Mouse (Mus musculus): ENCODE measurements around the gene Snta1. TPM values are rescaled to one million over a fixed set of nuclear protein-coding genes. Genes with fewer than 3 reads are reported as not detected.

The Snta1 gene
- 33.7 and 35.7 TPM in 2 replicates for polyA plus RNA-seq (2012; rRNA removed)

GRCm38 (mm10) chr2:154407643-154408445, at the start of gene Snta1:
Gene Snta1, minus strand, starts transcription at chr2:154408099.
- H3K4me1 ChIP-seq (ENCODE audit: control insufficient read depth, insufficient read depth, low read length): no peaks in the 10 kb centered on the region
- peak within 1 kb of the TSS; percentile 6 for H3K27ac ChIP-seq (ENCODE audit: insufficient read depth, low read length)
- no peaks in the 10 kb centered on the region for H3K27me3 ChIP-seq (ENCODE audit: control insufficient read depth, insufficient read depth, low read length)
- WGBS: 2% methylated on average over 81 of the region's 84 CpGs
- TF ChIP-seq POLR2A (IDR thresholded peaks at IDR 0.05; ENCODE audit: borderline replicate concordance, insufficient read depth, low read length) (peak; percentile 58), CTCF (IDR thresholded peaks at IDR 0.05; ENCODE audit: borderline replicate concordance, insufficient read depth, low read depth, low read length) (no peak)
- peak within 1 kb of the TSS; percentile 79 for H3K4me3 ChIP-seq (replicated peaks; ENCODE audit: insufficient read depth, low read depth, low read length)
- DNase-seq: peak; percentile 80 to 83

DNA sequence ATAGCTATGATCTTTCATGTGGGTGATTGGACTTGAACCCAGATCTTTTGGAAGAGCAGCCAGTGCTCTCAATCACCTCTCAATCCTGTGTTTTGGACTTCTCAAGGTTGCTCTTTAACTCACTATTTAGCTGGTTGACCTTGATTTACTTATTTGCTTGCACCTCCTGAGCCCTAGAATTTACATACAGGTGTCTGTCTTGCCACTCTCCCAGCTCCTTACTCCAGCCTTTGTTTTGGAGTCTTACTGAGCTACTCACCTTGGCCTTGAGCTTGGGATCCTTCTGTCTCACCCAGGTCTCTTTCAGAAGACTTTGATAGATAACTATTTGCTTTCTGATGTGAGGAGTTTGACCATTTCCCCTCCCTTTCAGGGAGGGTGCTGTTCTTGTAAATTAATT, 48.7 kb upstream of the Snta1 start:
- no peak overlapping the region for H3K4me3 ChIP-seq (replicated peaks; ENCODE audit: insufficient read depth, low read depth, low read length)
- no peak for TF ChIP-seq POLR2A (IDR thresholded peaks at IDR 0.05; ENCODE audit: borderline replicate concordance, insufficient read depth, low read length)
- no peak for TF ChIP-seq CTCF (IDR thresholded peaks at IDR 0.05; ENCODE audit: borderline replicate concordance, insufficient read depth, low read depth, low read length)

DNA sequence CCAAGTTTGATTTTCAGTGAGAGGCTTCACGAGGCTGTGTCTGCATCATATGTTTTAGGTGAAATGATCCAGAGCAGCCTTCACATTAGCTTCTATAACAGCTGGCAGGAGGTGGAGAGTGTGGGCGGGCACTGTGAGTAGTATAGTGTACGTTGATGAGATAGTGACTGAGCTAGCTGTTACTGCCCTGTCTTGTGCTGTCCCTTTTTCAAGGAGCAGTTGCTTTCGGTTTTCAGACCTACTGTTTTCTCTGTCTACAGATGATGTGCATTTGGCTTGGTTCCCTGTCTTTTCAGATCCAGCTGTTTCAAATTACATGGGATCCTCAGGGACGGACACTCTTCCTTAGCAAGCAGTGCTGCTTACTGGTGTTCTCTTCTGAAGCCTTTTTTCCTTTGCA, 47.9 kb upstream of the Snta1 start:
- 48% methylated on average over 5 of the region's 5 CpGs for WGBS
- Histone ChIP-seq H3K4me3 (replicated peaks; ENCODE audit: insufficient read depth, low read depth, low read length) (no peak overlapping the region), H3K4me1 (ENCODE audit: control insufficient read depth, insufficient read depth, low read length) (no peaks in the 10 kb centered on the region; the same call in 1 of the 2 replicates), H3K27me3 (ENCODE audit: control insufficient read depth, insufficient read depth, low read length) (no peaks in the 10 kb centered on the region), H3K27ac (ENCODE audit: insufficient read depth, low read length) (no peak overlapping the region; the same call in 1 of the 2 replicates)
- no peak for DNase-seq
- TF ChIP-seq POLR2A (IDR thresholded peaks at IDR 0.05; ENCODE audit: borderline replicate concordance, insufficient read depth, low read length): no peak
- no peak for TF ChIP-seq CTCF (IDR thresholded peaks at IDR 0.05; ENCODE audit: borderline replicate concordance, insufficient read depth, low read depth, low read length)

More for the DNA sequence above, 48.7 kb upstream of the Snta1 start:
- DNase-seq: no peak
- Histone ChIP-seq H3K27me3 (ENCODE audit: control insufficient read depth, insufficient read depth, low read length) (no peaks in the 10 kb centered on the region), H3K4me1 (ENCODE audit: control insufficient read depth, insufficient read depth, low read length) (no peaks in the 10 kb centered on the region; the same call in 1 of the 2 replicates), H3K27ac (ENCODE audit: insufficient read depth, low read length) (no peak overlapping the region)

- WGBS: 80% methylated on average over 3 of the region's 3 CpGs
- Histone ChIP-seq H3K27ac (ENCODE audit: insufficient read depth, low read length) (no peak overlapping the region), H3K27me3 (ENCODE audit: control insufficient read depth, insufficient read depth, low read length) (no peaks in the 10 kb centered on the region), H3K4me1 (ENCODE audit: control insufficient read depth, insufficient read depth, low read length) (no peaks in the 10 kb centered on the region), H3K4me3 (replicated peaks; ENCODE audit: insufficient read depth, low read depth, low read length) (no peak overlapping the region)
- DNase-seq: no peak
- no peak for TF ChIP-seq CTCF (IDR thresholded peaks at IDR 0.05; ENCODE audit: borderline replicate concordance, insufficient read depth, low read depth, low read length)
Measured at GRCm38 (mm10) chr2:154454605-154455004, 46.7 kb upstream of the Snta1 start.

DNA sequence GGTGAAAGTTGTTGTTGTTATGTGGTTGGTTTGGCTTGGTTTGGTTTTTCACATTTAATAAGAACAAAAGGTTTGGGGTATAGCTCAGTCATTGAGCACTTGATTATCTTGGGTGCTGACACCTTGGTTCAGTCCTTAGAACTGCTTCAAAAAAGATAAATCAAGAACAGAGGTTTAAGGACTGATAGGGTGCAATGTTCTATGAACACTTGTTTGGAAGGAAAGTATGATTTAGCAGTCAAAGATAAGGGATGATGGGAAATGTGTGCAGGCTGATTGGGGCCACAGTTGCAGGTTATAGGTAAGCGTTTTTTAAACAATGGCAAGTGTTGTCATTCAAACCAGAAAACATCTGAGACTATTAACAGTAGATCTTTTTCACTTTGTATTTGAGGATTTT, 46.2 kb upstream of the Snta1 start:
- Histone ChIP-seq H3K4me3 (replicated peaks; ENCODE audit: insufficient read depth, low read depth, low read length) (no peak overlapping the region), H3K4me1 (ENCODE audit: control insufficient read depth, insufficient read depth, low read length) (no peaks in the 10 kb centered on the region), H3K27ac (ENCODE audit: insufficient read depth, low read length) (no peak overlapping the region), H3K27me3 (ENCODE audit: control insufficient read depth, insufficient read depth, low read length) (no peaks in the 10 kb centered on the region)
- TF ChIP-seq CTCF (IDR thresholded peaks at IDR 0.05; ENCODE audit: borderline replicate concordance, insufficient read depth, low read depth, low read length) (no peak), POLR2A (IDR thresholded peaks at IDR 0.05; ENCODE audit: borderline replicate concordance, insufficient read depth, low read length) (no peak)
- DNase-seq: no peak
- WGBS: 64% methylated on average over 1 of the region's 1 CpGs

DNA sequence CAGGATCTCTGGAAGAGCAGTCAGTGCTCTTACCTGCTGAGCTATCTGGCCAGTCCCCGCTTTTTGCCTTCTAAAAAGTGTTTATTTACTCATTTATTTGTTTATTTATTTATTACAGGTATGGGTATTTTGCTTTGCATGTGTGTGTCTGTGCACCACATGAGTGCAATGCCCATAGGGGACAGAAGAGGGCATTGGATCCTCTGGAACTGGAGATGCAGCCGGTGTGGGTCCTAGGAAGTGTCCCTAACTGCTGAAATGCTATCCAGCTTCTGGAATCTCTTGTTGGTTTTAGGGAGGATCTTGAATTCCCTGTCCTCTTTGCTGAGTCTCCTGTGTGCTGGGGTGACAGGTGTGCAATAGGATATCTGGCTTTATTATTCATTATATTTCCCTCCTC, 45.1 kb upstream of the Snta1 start:
- Histone ChIP-seq H3K4me3 (replicated peaks; ENCODE audit: insufficient read depth, low read depth, low read length) (no peak overlapping the region), H3K4me1 (ENCODE audit: control insufficient read depth, insufficient read depth, low read length) (no peaks in the 10 kb centered on the region), H3K27ac (ENCODE audit: insufficient read depth, low read length) (no peak overlapping the region), H3K27me3 (ENCODE audit: control insufficient read depth, insufficient read depth, low read length) (no peaks in the 10 kb centered on the region)
- no peak for TF ChIP-seq CTCF (IDR thresholded peaks at IDR 0.05; ENCODE audit: borderline replicate concordance, insufficient read depth, low read depth, low read length)
- no peak for TF ChIP-seq POLR2A (IDR thresholded peaks at IDR 0.05; ENCODE audit: borderline replicate concordance, insufficient read depth, low read length)
- WGBS: 89% methylated on average over 2 of the region's 2 CpGs
- DNase-seq: no peak

- Histone ChIP-seq H3K4me3 (replicated peaks; ENCODE audit: insufficient read depth, low read depth, low read length) (no peak overlapping the region), H3K4me1 (ENCODE audit: control insufficient read depth, insufficient read depth, low read length) (no peaks in the 10 kb centered on the region), H3K27me3 (ENCODE audit: control insufficient read depth, insufficient read depth, low read length) (no peaks in the 10 kb centered on the region), H3K27ac (ENCODE audit: insufficient read depth, low read length) (no peak overlapping the region)
- no peak for DNase-seq
- TF ChIP-seq CTCF (IDR thresholded peaks at IDR 0.05; ENCODE audit: borderline replicate concordance, insufficient read depth, low read depth, low read length) (no peak), POLR2A (IDR thresholded peaks at IDR 0.05; ENCODE audit: borderline replicate concordance, insufficient read depth, low read length) (no peak)
Measured at GRCm38 (mm10) chr2:154448633-154449032, 40.7 kb upstream of the Snta1 start.

DNA sequence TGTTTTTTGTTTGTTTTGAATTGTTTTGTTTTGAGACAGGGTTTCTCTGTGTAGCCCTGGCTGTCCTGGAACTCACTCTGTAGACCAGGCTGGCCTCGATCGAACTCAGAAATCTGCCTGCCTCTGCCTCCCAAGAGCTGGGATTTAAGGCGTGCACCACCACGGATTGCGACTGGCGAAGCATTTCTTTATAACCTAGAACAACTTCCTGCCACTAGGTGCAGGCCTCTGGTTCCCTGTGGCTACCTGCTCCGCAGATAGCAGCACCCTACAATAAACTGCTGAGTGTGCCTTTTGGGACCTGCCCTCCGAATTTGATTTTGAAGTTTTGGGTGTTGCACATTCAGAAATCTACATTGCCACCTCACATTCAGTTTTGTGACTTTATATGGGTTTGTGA, 39.9 kb upstream of the Snta1 start:
- H3K4me1 ChIP-seq (ENCODE audit: control insufficient read depth, insufficient read depth, low read length): no peaks in the 10 kb centered on the region
- WGBS: 98% methylated on average over 8 of the region's 8 CpGs
- no peak overlapping the region for H3K27ac ChIP-seq (ENCODE audit: insufficient read depth, low read length)
- TF ChIP-seq POLR2A (IDR thresholded peaks at IDR 0.05; ENCODE audit: borderline replicate concordance, insufficient read depth, low read length) (no peak), CTCF (IDR thresholded peaks at IDR 0.05; ENCODE audit: borderline replicate concordance, insufficient read depth, low read depth, low read length) (no peak)
- H3K4me3 ChIP-seq (replicated peaks; ENCODE audit: insufficient read depth, low read depth, low read length): no peak overlapping the region
- no peaks in the 10 kb centered on the region for H3K27me3 ChIP-seq (ENCODE audit: control insufficient read depth, insufficient read depth, low read length)
- DNase-seq: no peak
